Mouse (Mus musculus) lung, embryonic 15.5 days (tissue): Measurements from ENCODE around the gene Lmbrd1. TPM values are rescaled to one million over a fixed set of nuclear protein-coding genes. Genes with fewer than 3 reads are reported as not detected.

Source experiments
- polyA plus RNA-seq: library from polyadenylated mRNA; unstranded; fragments of >200 nt; fragmentation: Nextera tagmentation; extraction: Ambion mirVana; gene quantifications from 2 replicates; pipeline ENCODE4 v1.2.1, GENCODE M21; 2015

Gene Lmbrd1
- polyA plus RNA-seq, 1 experiment from 2014 or later, result 30.8 TPM

Other genes starting within 250 kb of the Lmbrd1 start
- 0.09 and 0.12 TPM in 2 replicates for gene Col19a1, start 91.2 kb upstream of the Lmbrd1 start, polyA plus RNA-seq